Mouse (Mus musculus): ENCODE measurements around the gene Gm20388.

Gene Gm20388

DNA sequence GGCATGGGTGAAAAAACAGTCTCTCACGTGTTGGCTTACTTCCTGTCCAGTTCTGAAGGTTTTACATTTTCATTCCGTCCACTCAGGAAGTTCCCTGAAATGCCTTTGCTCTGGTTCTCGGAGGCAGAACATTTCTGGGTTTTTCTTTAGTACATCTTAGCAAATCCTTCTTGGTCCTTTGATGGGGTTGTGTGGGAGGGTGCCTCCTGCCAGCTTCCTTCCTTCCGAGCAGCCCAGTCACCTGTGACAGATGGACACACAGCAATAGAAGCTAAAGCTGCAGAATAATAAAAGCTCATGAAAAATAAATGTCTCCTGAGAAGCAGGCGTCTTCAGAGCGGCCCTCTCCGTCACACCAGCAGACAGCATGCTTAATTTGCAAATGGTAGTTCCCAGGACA is 4168.3 kb downstream of the Gm20388 start:
- DNase-seq (ENCODE audit: low spot score): no peak

DNA sequence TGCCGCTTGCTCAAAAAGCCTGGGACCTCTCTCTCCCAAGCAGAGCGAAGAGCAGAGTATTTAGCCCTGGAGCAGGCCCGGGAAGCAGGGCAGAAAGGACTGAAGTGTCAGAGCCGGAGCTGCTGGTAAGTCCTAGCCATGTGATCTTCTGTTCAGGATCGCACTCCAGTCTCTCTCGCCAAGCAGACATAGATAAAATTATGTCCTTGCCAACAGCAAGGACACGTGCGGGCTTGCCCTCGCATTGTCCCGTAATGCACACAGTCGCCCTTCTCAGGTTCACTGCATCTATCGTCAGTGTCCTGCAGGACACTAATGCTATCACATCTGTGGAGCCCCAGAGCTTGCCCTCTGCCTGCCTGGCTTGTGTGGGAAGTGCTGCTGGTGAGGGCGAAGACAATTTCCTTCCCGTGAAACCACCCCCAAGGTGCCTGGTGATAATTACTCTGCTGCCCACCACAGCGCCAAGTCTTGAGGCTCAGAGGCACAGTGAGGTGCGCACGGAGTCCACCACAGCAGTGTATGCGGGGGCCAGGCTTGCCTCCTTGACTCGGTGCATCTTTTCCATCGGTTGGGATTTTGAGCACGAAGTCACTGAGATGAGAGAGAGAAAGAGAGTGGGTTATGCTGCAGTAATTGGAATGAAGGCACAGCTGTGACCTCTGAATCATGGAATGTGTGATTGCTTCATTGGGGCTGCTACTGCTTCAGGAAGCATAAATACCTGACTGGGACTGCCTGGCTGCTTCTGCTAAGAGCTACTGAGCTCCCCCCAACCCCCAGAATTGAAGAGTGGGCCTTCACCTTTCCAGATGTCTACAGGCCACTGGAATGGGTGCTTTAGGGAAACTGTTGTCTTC is 4170.1 kb downstream of the Gm20388 start:
- DNase-seq (ENCODE audit: low spot score): no peak

DNA sequence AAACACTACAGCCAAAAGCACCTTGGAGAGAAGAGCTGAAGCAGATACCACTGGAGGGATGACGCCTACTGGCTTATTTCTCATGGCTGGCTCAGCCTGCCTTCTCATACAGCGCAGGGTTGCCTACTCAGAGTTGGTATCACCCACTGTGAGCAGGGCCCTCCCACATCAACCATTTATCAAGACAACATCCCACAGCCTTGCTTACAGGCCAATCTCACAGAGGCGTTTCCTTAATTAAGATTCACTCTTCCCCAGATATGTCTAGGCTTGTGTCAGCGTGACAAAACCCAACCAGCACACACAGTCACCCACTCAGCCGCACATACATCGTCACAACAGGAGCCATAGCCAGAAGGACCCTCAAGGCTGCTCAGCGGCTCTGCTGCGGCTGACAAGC is 4172.0 kb downstream of the Gm20388 start:
- DNase-seq (ENCODE audit: low spot score): no peak

DNA sequence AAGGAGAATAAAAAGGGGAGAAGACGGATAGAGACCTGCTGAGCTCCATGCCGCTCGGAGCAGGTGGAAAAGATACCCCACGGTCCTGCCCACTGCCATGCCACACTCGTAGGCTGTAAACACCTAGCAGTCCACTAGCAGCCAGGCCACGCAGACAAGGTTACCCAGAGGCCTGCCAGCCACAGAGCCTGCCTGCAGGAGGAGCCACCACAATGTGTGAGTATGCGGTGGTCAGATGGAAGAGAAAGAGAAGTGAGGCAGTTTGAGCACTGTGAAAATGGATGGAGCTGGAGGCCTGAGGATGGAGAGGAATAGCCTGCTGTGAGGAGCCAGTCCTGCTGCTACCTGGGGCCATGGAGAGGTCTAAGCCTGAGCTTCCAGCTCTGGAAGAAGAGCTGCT is 4173.0 kb downstream of the Gm20388 start:
- no peak for DNase-seq (ENCODE audit: low spot score)

DNA sequence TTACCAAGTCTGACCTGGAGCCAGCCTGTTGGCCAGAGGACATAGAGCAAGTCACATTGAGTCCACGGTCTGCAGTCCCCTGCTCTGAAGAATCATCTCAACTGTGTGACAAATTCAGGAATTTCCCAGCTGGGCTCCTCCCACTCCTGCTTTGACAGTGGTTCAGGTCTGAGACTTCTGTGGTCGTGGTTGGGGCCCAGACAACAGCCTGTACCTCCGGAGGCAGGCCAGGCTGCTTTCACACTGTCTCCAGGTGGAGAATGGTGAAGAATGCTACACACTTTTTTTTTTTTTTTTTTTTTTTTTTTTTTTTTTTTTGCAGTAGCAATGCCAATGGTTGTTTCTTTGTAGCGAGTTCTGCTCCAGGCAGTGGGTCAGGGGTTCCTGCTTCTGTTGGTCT is 4175.0 kb downstream of the Gm20388 start:
- no peak for DNase-seq (ENCODE audit: low spot score)

DNA sequence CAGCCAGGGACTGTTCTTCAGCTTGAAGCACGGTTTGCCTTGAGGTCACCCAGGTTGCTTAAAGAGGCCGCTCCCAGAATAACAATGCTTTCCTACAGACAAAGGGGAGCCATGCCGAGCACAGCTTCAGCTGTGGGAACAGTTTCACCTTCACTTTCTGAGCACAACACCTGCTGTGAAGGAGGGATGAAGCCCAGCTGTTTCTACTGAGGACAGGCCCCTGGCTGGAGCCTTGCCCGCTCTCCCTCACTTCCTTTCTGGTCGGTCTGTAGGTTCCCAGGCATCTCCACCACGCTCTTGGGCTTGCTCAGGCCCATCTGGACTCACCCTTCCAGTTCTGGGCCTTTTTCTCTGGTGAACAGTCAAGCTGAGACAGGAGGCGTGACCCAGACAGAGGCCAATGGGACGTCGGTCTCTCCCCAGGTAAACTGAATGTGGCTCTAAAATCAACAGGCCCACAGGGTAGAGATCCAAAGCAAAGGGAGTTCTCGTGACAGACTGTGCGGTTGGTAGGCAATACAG is 4177.5 kb downstream of the Gm20388 start:
- DNase-seq (ENCODE audit: low spot score): no peak

DNA sequence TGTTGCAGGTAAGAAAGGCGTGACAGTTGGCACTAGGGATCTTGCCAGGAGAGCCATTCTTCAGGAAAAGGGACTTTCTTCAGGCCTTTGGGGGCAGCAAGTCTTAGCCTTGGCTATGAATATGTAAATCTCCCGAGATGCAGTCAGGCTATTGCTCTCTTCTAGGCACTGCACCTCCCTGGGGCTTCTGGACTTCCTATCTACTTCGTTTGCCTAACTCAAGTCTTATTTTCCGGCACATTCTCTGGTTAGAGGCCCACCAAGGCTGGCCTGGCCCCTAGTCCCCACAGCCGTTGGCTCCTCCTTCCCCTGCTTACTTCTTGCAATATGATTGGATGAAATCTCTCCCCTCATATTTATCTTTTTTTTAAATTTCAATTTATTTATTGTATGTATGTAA is 4178.4 kb downstream of the Gm20388 start:
- no peak for DNase-seq (ENCODE audit: low spot score)

DNA sequence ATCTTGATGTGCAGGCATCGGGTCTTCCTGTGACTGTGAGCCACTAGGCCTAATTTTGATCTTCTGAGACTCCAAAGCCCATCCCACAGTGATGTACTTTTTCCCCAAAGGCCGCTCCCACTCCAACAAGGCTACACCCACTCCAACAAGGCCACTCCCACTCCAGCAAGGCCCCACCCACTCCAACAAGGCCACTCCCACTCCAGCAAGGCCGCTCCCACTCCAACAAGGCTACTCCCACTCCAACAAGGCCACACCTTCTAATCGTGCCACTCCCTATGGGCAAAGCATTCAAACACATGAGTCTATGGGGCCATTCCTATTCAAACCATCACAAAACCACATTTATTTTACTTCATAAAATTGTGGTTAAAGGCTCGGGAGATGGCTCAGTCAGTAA is 4179.8 kb downstream of the Gm20388 start:
- no peak for DNase-seq (ENCODE audit: low spot score)

DNA sequence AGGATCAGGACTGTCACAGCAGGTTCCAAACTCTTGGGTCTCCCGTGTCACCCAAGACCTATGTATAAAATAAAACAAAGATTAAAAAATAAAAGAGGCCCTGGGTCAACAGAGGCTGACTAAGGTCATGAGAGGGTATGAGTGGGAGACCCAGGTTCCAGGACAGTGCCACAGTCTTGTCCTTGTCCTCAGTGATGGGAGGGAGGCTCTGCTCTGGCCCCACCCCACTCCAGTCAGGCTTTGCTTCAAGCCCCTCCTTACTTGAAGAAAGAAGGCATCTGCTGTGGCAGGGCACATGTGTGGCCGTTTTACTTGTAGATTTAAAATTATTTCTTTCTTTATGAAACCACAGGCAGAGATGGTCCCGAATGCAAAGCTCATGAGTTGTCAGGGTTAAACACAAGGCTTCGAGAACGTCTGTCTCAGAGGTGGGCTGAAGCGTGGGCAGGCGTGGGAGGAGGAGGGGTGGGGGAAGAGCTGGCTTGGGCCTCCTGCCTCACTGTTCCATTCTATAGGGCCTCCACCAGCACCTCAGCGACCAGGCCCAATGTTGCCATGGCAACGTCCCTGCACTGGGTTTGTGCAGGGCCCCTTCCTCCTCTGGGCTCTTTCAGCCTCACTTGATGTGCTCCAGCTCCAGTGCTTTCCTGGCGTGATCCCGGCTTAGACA is 4188.4 kb downstream of the Gm20388 start:
- DNase-seq (ENCODE audit: low spot score): no peak

DNA sequence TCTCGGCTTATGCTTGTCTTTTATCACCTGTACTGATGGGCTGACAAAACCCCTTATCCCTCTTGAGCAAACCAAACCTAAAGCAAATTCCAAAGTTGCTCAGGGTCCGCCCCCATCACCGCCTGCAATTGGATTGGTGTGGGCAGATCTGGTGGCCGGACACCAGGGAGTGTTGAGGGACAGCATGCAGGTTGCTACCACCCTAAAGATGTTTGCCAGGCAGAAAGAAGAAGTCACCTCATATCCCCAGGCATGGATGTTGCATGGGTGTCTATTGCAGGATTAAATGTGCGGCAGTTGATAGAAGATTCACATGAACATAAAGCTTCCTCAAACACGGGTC is 4189.0 kb downstream of the Gm20388 start:
- DNase-seq (ENCODE audit: low spot score): no peak

DNA sequence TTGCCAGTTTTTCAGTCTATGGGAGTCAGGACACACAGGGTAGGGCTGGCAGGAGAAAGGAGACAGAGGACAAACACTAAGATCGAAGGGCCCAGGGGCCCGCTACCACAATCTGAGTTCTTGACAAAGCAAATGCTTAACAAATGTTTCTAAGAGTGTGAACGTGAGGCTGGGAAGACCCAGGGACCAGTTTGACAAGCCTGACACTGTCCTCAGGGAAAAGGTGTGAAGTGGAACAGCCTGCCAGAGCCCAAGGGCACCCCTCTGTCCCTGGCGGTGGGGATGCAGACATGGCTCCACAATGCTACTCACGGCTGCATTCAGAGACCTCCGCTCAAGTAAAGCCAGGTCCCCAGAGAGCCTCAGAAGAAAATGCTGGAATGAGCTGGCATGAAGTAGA is 4195.2 kb downstream of the Gm20388 start:
- no peak for DNase-seq (ENCODE audit: low spot score)

DNA sequence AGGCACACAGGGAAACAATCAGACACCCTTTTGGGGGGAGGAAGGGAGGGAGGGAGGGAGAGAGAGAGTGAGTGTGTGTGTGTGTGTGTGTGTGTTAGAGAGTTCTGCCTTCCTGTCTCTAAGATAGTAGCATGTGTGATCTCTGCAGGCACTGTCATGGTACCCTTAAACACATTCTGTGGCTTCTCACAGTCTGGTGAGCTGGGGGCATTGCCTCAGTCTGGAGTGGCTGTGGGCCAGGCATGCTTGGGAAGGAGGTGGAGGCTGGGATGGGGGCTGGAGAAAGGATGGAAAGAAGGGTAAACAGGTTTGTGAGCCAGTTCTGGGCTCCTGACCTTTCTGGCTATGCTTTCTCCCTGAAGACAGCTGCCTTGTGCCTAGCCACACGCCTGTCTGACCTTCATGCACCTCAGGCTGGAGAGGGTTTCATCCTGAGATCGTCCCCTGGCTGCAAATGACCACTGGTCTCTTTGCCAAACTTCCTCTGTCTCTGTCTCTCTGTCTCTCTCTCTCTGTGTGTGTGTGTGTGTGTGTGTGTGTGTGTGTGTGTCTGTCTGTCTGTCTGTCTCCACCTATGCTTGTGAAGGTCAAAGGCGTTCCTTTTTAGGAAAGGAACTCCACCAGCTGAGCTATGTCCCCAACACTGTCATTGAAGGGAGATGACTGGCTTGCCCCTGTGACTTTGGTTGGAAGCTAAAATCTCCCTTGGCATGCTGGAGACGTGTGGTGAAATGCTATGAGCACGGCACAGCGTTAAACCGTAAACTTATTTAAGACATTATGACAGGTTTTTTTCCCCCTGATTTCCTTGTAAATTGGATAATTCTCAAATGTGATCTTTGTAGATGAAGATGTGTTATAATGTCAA is 4195.9 kb downstream of the Gm20388 start:
- no peak for DNase-seq (ENCODE audit: low spot score)

DNA sequence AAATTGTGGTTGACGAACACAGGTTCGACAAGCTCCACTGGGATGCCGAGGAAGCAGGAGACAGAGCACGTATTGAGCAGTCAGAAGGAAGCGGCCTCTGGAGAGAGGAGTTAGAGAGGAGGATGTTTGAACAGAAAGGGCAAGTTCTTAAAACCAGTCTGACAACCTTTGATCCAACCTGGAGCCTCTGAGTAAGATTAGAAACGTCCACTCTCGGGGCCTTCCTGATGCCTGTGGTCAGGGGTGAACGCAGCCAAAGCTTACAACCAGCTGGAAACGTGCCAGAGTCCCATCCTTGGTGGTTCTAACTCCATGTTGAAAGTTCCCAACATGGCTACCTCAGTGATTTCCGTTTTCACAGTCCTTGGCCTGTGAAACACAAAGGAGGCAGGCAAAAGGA is 4202.5 kb downstream of the Gm20388 start:
- DNase-seq (ENCODE audit: low spot score): no peak

DNA sequence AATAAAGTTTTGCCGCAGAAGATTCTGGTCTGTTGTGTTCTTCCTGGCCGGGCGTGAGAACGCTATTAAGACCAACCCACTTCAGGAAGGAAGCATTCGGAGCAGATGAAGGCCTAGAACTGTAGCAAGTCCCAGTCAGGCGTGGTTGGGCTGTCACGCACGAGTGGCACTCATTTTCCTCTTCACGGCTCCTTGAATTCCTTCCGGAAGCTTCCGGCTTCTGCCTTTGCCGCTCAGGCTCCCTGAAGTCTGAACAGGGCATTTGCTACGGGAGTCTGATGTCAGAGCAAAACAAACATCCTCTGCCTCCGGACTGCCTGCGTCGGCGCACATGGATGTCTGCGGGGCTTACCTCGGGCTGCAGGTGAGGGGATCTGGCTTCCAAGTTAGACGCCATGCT is 4214.6 kb downstream of the Gm20388 start:
- no peak for DNase-seq (ENCODE audit: low spot score)

DNA sequence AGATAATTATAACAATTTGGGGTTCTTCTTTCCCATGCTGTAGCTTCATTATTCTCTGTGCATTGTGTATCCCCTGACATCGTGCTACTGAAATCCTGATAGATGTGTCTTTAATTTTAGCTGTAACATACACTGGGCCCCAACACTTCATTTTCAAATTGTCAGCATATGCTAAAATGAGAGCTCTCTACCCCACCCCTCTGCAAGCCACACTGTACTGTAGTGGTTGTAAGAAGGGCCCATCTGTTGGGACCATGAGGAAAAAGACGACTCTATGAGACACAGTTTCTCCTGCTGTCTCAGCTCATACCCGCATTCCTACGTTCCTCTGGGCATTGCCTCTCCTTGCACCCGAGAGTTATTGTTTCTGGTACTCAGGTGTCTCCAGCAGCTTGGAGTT is 4226.6 kb downstream of the Gm20388 start:
- no peak for DNase-seq (ENCODE audit: low spot score)

DNA sequence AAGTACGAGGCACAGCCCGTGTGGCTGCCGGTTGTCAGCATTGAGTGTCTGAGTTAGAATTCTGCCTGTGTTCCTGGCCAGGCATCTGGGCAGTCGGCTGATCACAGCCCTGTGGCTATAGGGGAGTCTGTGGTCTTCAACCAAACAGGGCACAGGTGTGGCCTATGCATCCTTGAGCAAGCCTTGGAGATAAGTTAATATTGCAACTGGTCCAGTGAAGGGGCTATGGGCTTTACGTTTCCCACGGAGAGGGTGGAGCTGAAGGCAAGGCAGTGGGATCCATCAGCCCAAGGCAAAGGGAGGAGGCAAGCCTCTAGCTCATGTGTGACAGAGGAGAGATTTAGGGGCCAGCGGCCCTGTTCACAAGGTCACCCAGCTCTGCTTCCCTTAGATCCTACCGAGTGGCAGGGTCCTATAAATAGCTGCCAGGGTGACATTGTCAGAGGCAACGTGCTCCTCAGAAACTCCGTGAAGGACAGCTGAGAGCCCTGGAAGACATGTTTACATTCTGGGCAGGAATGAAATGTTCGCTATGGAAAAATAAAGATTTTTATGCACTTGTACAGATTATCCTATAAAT is 4229.7 kb downstream of the Gm20388 start:
- no peak for DNase-seq (ENCODE audit: low spot score)

DNA sequence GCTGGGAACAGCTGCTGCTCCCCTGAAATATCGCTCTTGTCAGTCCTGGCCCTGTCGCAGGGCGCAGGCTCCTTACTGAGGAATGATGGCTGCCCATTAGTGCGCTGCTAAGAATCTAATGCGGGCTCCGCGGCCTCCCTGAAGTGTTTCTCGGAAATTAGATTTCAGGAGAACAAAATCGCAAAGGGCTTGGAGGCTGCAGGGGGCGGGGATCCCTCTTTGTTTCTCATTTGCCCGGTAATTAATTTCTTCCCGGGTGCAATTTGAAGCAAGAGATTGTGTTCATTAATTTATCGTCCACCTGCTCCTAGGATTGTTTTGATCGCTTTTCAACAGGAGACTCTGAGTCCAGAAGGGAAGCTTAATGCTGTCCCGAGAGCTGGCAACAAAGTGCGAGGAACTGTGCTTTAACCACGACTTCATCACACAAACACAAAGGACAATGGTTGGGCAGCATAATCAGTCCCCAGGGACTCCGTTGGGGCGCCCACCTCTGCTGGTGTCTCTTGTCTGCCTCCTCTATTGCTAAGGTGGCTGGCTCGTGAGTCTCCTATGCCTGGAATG is 4230.3 kb downstream of the Gm20388 start:
- no peak for DNase-seq (ENCODE audit: low spot score)

DNA sequence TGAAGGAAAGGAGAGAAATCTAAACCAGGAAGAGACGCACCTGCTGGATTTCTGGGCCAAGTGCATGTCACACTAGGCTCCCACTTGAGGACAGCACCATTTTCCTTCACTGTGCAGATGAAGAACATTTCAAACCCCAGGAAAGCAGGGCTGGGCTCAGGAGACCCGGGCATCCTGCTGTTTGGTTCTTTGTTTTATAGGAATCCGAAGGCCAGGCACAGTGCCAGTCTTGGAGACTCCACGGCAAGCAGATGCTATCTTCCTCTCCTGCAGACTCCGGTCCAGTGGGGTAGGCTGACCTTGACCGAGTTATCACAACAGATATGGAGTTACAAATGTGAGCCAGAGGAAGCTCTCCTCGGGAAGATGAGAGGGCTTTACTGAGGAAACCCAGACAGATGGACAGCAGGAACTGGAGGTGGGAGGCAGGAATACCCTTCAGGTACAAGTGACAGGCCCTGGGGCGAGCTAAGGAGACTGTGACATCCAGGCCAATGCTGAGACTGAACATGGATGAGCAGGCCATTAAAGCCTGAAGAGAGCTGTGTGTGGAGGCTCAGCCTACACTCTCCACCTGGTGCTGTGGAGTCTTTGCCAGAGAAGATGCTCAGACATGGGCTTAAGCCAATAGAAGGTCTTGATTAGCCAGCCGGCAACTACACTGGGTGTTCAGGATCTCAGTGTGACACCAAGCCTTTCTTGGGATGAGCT is 4231.2 kb downstream of the Gm20388 start:
- no peak for DNase-seq (ENCODE audit: low spot score)

DNA sequence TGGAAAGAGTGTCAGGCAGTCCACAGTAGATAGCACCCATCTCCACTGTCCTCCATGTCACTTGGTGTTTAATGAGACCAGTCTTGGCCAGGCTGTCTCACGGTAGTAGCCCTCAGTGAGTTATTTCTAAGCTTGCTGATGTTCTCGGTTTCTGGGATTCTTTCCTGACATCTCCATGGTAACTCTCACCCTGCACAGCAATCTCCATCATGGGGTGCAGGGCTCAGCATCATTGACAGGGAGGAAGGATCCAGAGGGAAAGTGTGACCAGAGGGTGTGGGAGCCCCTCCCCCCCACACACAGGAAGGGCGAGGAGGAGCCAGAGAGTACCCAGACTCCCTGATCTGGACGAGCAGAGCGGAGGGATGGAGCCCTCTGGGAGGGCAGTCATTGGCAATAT is 4232.4 kb downstream of the Gm20388 start:
- DNase-seq (ENCODE audit: low spot score): no peak

DNA sequence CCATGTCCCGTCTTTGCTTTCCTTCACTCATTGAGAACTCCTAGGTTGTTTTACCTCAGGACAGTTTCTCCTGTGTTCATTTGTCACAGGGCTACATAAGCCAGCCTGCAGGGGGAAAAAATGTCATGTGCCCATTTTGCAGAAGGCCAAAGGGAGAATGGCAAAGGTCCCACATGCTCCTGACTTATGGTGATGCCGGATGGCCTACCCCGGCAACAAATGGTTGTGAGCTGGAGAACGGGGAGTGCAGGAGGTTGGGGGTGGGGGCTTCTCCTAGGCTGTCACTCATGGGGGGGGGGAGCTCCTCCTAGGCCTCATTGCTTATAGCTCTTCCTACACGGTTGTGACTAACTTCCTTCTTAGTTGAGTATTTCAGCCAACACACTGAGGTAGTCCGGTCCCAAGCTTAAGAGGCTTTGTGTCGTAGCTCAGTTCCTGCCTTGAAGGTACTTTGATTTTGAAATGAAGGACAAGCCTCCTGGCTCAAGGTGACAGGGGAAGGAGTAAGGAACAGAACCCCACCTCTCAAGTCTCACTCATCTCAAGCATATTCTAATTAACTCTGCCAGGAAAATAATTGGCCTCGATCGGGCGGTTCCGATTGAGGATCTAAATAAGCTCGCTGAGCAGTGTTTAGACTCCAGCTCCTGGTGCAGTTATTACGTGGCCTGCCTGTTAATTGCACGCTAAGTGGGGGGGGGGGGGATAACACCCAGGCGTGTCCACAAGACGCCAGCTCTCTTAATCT is 4233.4 kb downstream of the Gm20388 start:
- DNase-seq (ENCODE audit: low spot score): no peak

DNA sequence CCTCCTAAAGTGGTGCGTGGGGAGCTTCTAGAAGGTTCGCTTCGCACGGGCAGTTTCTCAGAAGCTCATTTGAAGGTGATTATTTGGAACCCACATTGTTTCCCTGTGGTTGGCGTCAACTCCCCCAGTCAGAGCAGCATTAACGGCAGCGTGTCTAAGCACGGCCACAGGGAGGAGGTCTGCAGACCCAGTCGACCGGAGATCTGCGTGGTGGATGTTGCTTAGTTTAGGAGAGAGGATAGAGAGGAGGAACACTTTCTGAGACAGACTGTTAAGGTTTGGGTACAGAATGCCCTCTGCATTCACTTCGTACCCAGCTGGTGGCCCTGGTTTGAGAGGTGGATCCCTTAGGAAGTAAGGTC is 4234.0 kb downstream of the Gm20388 start:
- DNase-seq (ENCODE audit: low spot score): no peak

Data from adipocyte (in vitro differentiated cells).